Mouse (Mus musculus) C2C12 (cell line): ENCODE results near the gene Myh7b. TPM values are rescaled to one million over a fixed set of nuclear protein-coding genes. Genes with fewer than 3 reads are reported as not detected.

Experiments used
- H3K27me3 ChIP-seq: one replicate; pipeline ENCODE4 v1.6.1; 2011; ENCODE audit not compliant: control insufficient read depth, insufficient read depth, insufficient read length
- H3K36me3 ChIP-seq: one replicate; pipeline ENCODE4 v1.6.1; 2011; ENCODE audit not compliant: control insufficient read depth, insufficient read depth
- H3K4me3 ChIP-seq: one replicate; pipeline ENCODE4 v1.5.1; 2011; ENCODE audit warnings: mild to moderate bottlenecking, control low read depth; ENCODE audit not compliant: poor library complexity, insufficient read depth, severe bottlenecking
- H3K79me2 ChIP-seq: one replicate; pipeline ENCODE4 v1.6.1; 2011; ENCODE audit not compliant: control insufficient read depth, insufficient read depth
- H3K79me3 ChIP-seq: one replicate; pipeline ENCODE4 v1.6.1; 2011; ENCODE audit warnings: low read depth, control low read depth
- H3ac ChIP-seq: one replicate; pipeline ENCODE3; 2011; ENCODE audit warnings: low read depth; ENCODE audit not compliant: control insufficient read depth, insufficient read length
- CEBPB ChIP-seq: IDR thresholded peaks from one replicate; pipeline ENCODE4 v1.6.1; 2011; ENCODE audit warnings: low read depth, mild to moderate bottlenecking, control low read depth, moderate library complexity
- CTCF ChIP-seq: IDR thresholded peaks from one replicate; pipeline ENCODE4 v1.5.1; 2011; ENCODE audit not compliant: control insufficient read depth, insufficient read depth, insufficient read length
- FOSL1 ChIP-seq: IDR thresholded peaks from one replicate; pipeline ENCODE4 v1.8.0; 2011; ENCODE audit warnings: mild to moderate bottlenecking, low read length; ENCODE audit not compliant: poor library complexity, insufficient read depth, severe bottlenecking
- MAX ChIP-seq: IDR thresholded peaks from one replicate; pipeline ENCODE4 v1.6.1; 2011; ENCODE audit warnings: mild to moderate bottlenecking, control low read depth
- MYOD1 ChIP-seq: IDR thresholded peaks from one replicate; pipeline ENCODE4 v1.6.1; 2011; ENCODE audit warnings: low read depth; ENCODE audit not compliant: control insufficient read depth, insufficient read length
- MYOG ChIP-seq: IDR thresholded peaks from one replicate; pipeline ENCODE4 v1.6.1; 2011; ENCODE audit not compliant: control insufficient read depth, insufficient read length; ENCODE audit errors: extremely low read depth
- USF1 ChIP-seq: IDR thresholded peaks from one replicate; pipeline ENCODE4 v1.6.1; 2011; ENCODE audit warnings: low read depth, mild to moderate bottlenecking, control low read depth, moderate library complexity
- polyA plus RNA-seq: library from polyadenylated mRNA; unstranded; fragments of >200 nt; fragmentation: generic; extraction: Trizol; gene quantifications from one replicate; pipeline ENCODE4 v1.2.1, GENCODE M21; 2012; ENCODE audit warnings: missing spikeins

Myh7b gene
- polyA plus RNA-seq, 1 experiment: 0.09 TPM

- no peak overlapping the region for H3K4me3 ChIP-seq
- no peaks in the 10 kb centered on the region for H3K27me3 ChIP-seq
- H3K79me2 ChIP-seq: no peaks in the 10 kb centered on the region
- H3K36me3 ChIP-seq: peaks cover 24% of the 10 kb centered on the region
- TF ChIP-seq MYOG: no peak
- no peak for TF ChIP-seq FOSL1
- no peak for TF ChIP-seq USF1
- TF ChIP-seq CTCF: no peak
- TF ChIP-seq CEBPB: no peak
- TF ChIP-seq MAX: no peak
- TF ChIP-seq MYOD1: no peak
- no peaks in the 10 kb centered on the region for H3K79me3 ChIP-seq
- H3ac ChIP-seq: no peak overlapping the region
These were observed 37.0 kb upstream of the Myh7b start for GRCm38 (mm10) chr2:155573996-155574395.

DNA sequence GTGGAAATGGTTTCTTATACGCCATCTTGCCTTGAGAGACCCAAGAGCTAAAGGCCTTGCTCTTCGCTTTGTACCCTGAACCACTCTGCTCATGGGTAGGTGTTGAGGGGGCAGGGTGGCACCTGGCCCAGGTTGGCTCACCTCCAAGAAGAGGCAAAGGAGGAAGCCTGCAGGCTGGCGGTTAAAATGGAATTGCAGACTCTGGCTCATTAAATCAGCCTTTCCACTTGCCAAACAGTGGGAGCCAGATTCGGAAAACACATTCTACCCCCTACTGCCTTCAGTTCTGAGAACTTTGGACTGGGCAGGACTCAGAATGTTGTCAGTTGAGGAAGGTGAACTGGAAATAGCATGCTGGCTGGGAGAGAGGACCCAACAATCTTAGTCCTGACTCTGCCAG lies 36.3 kb upstream of the Myh7b start:
- Histone ChIP-seq H3K79me3 (no peaks in the 10 kb centered on the region), H3ac (no peak overlapping the region), H3K27me3 (no peaks in the 10 kb centered on the region), H3K36me3 (peaks cover 24% of the 10 kb centered on the region), H3K4me3 (no peak overlapping the region), H3K79me2 (no peaks in the 10 kb centered on the region)
- TF ChIP-seq CTCF (no peak), USF1 (no peak), FOSL1 (no peak), MYOG (no peak), MAX (no peak), CEBPB (no peak), MYOD1 (no peak)

DNA sequence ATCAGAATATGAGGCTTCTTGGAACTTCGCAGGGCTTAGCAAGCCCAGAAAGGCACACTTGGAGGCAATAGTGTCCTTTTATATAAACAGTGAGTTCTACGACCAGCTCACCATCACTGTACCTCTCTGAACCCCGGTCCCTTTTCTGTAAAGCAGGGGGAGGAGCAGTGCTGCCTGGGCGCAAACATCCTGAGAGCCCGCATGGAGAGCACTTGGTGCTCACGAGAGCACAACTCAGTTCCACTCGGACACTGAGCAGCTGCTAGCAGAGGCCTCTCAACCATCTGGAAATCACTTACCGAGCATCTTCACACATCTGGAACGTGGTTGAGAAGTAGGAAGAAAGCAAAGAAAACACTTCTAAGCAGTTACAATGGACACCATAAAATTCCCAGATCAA lies 34.4 kb upstream of the Myh7b start:
- TF ChIP-seq CTCF (no peak), MYOD1 (no peak), FOSL1 (no peak), MYOG (no peak), CEBPB (no peak), USF1 (no peak), MAX (no peak)
- H3K79me2 ChIP-seq: no peaks in the 10 kb centered on the region

DNA sequence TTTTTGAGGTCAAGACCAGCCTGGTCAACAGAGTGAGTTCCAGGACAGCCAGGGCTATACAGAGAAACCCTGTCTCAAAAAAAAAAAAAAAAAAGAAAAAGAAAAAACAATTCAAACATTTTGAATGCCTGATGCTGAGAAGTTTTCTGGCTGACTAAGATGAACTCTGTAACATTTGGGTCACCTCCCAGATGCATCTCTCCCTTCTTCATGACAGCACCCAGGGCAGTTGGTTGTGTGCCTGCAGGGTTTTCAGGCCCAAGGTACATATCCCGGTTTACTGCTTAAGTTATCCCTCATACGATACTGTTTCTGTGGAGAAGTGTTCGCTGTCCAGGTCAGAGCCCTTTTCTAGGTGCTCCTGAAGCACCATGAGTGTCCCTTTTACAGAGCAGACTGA lies 30.7 kb upstream of the Myh7b start:
- Histone ChIP-seq H3ac (no peak overlapping the region), H3K4me3 (no peak overlapping the region), H3K79me3 (no peaks in the 10 kb centered on the region), H3K79me2 (no peaks in the 10 kb centered on the region), H3K27me3 (no peaks in the 10 kb centered on the region), H3K36me3 (peaks cover 5% of the 10 kb centered on the region)
- no peak for TF ChIP-seq MYOG
- TF ChIP-seq FOSL1: no peak
- TF ChIP-seq MYOD1: no peak
- no peak for TF ChIP-seq MAX
- TF ChIP-seq CTCF: no peak
- no peak for TF ChIP-seq USF1

More for the DNA sequence above, 34.4 kb upstream of the Myh7b start:
- no peak overlapping the region for H3K4me3 ChIP-seq
- no peaks in the 10 kb centered on the region for H3K79me3 ChIP-seq
- H3ac ChIP-seq: no peak overlapping the region
- H3K36me3 ChIP-seq: peaks cover 21% of the 10 kb centered on the region
- H3K27me3 ChIP-seq: no peaks in the 10 kb centered on the region

DNA sequence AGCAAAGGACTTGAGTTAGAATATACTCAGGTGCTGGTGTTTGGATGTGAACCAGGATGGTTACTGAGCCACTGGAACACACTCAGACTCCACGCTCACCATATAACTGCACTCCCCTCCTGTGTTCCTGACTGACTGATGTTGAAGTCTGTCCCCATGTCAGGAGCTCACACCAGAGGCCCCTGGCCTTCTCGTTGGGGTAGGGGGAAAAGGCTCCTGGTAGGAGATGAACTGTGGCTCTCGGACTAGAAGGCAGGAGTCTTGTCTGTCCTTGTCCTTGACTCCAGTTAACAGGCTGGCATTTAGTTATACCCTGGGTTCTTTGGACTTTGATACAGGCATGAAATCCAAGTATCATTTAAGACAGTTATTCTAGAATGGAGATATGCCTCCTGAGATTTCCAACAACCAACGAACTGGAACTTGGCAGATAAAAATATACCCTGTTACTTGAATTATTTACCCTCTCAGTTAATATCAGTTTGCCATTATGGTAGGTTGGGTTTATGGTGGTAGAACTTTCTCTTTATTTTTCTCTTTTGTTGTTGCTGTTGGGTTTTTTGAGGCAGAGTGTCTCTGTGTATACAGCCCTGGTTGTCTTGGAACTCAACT lies 28.5 kb upstream of the Myh7b start:
- TF ChIP-seq MYOD1: no peak
- TF ChIP-seq CTCF: no peak
- no peak for TF ChIP-seq MAX
- TF ChIP-seq MYOG: no peak
- no peak for TF ChIP-seq USF1
- TF ChIP-seq FOSL1: no peak
- TF ChIP-seq CEBPB: no peak
- H3K27me3 ChIP-seq: no peaks in the 10 kb centered on the region
- no peaks in the 10 kb centered on the region for H3K79me2 ChIP-seq
- H3ac ChIP-seq: no peak overlapping the region
- peaks cover 5% of the 10 kb centered on the region for H3K36me3 ChIP-seq
- no peak overlapping the region for H3K4me3 ChIP-seq
- no peaks in the 10 kb centered on the region for H3K79me3 ChIP-seq

GRCm38 (mm10) chr2:155582996-155583395 lies 28.0 kb upstream of the Myh7b start:
- TF ChIP-seq MAX (no peak), MYOD1 (no peak), FOSL1 (no peak), USF1 (no peak), CTCF (no peak), CEBPB (no peak)
- H3K4me3 ChIP-seq: no peak overlapping the region
- H3ac ChIP-seq: no peak overlapping the region

More at GRCm38 (mm10) chr2:155582996-155583395, 28.0 kb upstream of the Myh7b start:
- H3K36me3 ChIP-seq: peaks cover 5% of the 10 kb centered on the region
- H3K27me3 ChIP-seq: no peaks in the 10 kb centered on the region
- H3K79me2 ChIP-seq: no peaks in the 10 kb centered on the region
- H3K79me3 ChIP-seq: no peaks in the 10 kb centered on the region
